In the genomic region with DNA sequence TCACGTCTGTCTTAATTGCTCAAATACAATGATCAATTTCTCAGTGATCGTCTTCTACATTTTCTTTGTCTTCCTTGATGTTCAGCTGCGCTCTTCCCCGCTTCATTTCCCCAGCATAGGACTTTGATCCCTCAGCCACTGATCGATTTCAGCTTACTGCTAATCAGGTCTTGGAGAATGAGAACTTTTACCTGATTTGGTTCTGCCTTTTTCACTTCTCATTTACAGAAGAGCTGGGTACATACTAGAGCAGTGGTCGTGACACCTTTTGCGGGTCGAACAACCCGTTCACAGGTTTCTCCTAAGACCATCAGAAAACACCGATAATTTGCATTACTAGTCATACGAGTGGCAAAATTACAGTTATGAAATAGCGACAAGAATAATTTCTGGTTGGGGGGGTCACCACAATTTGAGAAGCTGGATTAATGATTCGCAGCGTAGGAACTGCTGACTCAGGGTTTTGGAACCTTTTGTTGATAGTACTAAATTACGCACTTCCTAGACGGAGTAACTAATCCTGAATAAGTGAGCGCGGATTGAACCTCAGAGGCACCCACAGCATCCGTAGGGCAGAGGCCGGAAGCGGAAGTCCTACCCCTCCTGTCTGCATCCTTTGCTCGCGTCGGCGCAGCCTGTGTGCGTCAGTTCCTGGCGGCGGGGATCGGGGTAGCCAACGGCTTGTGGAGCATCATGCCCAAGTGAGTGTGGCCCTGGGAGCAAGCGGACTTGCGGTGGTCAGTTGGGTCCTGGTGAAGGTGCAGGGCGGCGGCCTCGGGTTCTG, we compare ENCODE assay signal across 8 mouse cellular contexts. TPM values are rescaled to one million over a fixed set of nuclear protein-coding genes. Genes with fewer than 3 reads are reported as not detected.
DNase-seq lines count a peak whose midpoint lies in the region; ATAC-seq and TF ChIP-seq lines count a peak whose summit lies in the region.

No protein-coding gene starts in this region.

- no peak for TF ChIP-seq CTCF in kidney, adult 2 months (conservative IDR thresholded peaks at IDR 0.05; ENCODE audit: insufficient read depth, insufficient read length, low read depth, low read length)
- no peak for TF ChIP-seq CTCF in spleen, adult 2 months (IDR thresholded peaks at IDR 0.05; ENCODE audit: extremely low read depth, insufficient read depth, insufficient read length, insufficient replicate concordance)

- ATAC-seq in embryonic facial prominence, embryonic 13.5 days (ENCODE audit: insufficient number of reproducible peaks, insufficient read depth, low FRiP score, low TSS enrichment, low read depth): peak; percentile 98
- peak; percentile 97 for ATAC-seq in limb, embryonic 12.5 days (ENCODE audit: insufficient number of reproducible peaks, insufficient read depth, low FRiP score, low TSS enrichment, low read depth)
- peak; percentile 97 for ATAC-seq in midbrain, embryonic 15.5 days (replicated peaks)

- H3K4me3 ChIP-seq in embryonic facial prominence, embryonic 13.5 days: peak overlapping the region; percentile 75
- H3K4me3 ChIP-seq in kidney, adult 2 months (ENCODE audit: insufficient read depth, low read depth, low read length): peak overlapping the region; percentile 100
- peak overlapping the region; percentile 86 for H3K4me3 ChIP-seq in limb, embryonic 12.5 days (replicated peaks)
- peak overlapping the region; percentile 86 for H3K4me3 ChIP-seq in midbrain, embryonic 15.5 days
- peak overlapping the region; percentile 87 for H3K4me3 ChIP-seq in spleen, adult 2 months (ENCODE audit: extremely low read depth, insufficient read depth, insufficient read length)

- H3K4me1 ChIP-seq in embryonic facial prominence, embryonic 13.5 days: peaks cover 6% of the 10 kb centered on the region; the same call in 1 of the 2 replicates
- H3K4me1 ChIP-seq in kidney, adult 2 months (ENCODE audit: control insufficient read depth, insufficient read depth, low read length): no peaks in the 10 kb centered on the region
- peaks cover 9% of the 10 kb centered on the region for H3K4me1 ChIP-seq in limb, embryonic 12.5 days (replicated peaks)
- peaks cover 13% of the 10 kb centered on the region for H3K4me1 ChIP-seq in midbrain, embryonic 15.5 days
- H3K4me1 ChIP-seq in spleen, adult 2 months (ENCODE audit: control insufficient read depth, insufficient read depth, insufficient read length): peaks cover 5% of the 10 kb centered on the region; the same call in 1 of the 2 replicates

- TF ChIP-seq POLR2A in kidney, adult 2 months (IDR thresholded peaks at IDR 0.05; ENCODE audit: low read depth, low read length): peak; percentile 46
- TF ChIP-seq POLR2A in spleen, adult 2 months (IDR thresholded peaks at IDR 0.05; ENCODE audit: low read depth, low read length): peak; percentile 38

- peaks cover 27% of the 10 kb centered on the region for H3K36me3 ChIP-seq in embryonic facial prominence, embryonic 13.5 days
- peaks cover 1% of the 10 kb centered on the region; the same call in 1 of the 2 replicates for H3K36me3 ChIP-seq in kidney, adult 2 months (ENCODE audit: control insufficient read depth, insufficient read depth, low read length)
- peaks cover 29% of the 10 kb centered on the region for H3K36me3 ChIP-seq in limb, embryonic 12.5 days
- H3K36me3 ChIP-seq in midbrain, embryonic 15.5 days (replicated peaks): peaks cover 19% of the 10 kb centered on the region
- peaks cover 11% of the 10 kb centered on the region for H3K36me3 ChIP-seq in spleen, adult 2 months (ENCODE audit: control insufficient read depth, insufficient read depth, low read length)

- 2% methylated on average over 35 of the region's 35 CpGs for WGBS in embryonic facial prominence, embryonic 13.5 days
- WGBS in kidney, adult 2 months: 1% methylated on average over 35 of the region's 35 CpGs
- WGBS in limb, embryonic 12.5 days: 3% methylated on average over 35 of the region's 35 CpGs
- 2% methylated on average over 35 of the region's 35 CpGs for WGBS in midbrain, embryonic 15.5 days
- 2% methylated on average over 35 of the region's 35 CpGs for WGBS in spleen, adult 2 months

- H3K9ac ChIP-seq in embryonic facial prominence, embryonic 13.5 days: peak overlapping the region; percentile 83
- H3K9ac ChIP-seq in limb, embryonic 12.5 days (replicated peaks): peak overlapping the region; percentile 83
- H3K9ac ChIP-seq in midbrain, embryonic 15.5 days: peak overlapping the region; percentile 76

- no peaks in the 10 kb centered on the region for H3K9me3 ChIP-seq in embryonic facial prominence, embryonic 13.5 days
- no peaks in the 10 kb centered on the region for H3K9me3 ChIP-seq in limb, embryonic 12.5 days
- H3K9me3 ChIP-seq in midbrain, embryonic 15.5 days: no peaks in the 10 kb centered on the region

- H3K4me2 ChIP-seq in embryonic facial prominence, embryonic 13.5 days: peak overlapping the region; percentile 80
- peak overlapping the region; percentile 86 for H3K4me2 ChIP-seq in limb, embryonic 12.5 days
- peak overlapping the region; percentile 66 for H3K4me2 ChIP-seq in midbrain, embryonic 15.5 days

- DNase-seq in 3134 (ENCODE audit: extremely low read depth, insufficient read length, low spot score): peak; percentile 93
- peak; percentile 97 for DNase-seq in adrenal gland, postnatal 36 days
- DNase-seq in heart, adult 18-20 months: peak; percentile 98 to 99
- DNase-seq in kidney, adult 2 months: peak; percentile 99
- peak; percentile 92 to 95 for DNase-seq in spleen, adult 2 months (ENCODE audit: low read depth in 1 of 2, low spot score in 2 of 2)

- H3K27ac ChIP-seq in embryonic facial prominence, embryonic 13.5 days: peak overlapping the region; percentile 69
- H3K27ac ChIP-seq in kidney, adult 2 months (ENCODE audit: insufficient read depth, low read depth, low read length): peak overlapping the region; percentile 82
- H3K27ac ChIP-seq in limb, embryonic 12.5 days: peak overlapping the region; percentile 41; the same call in 1 of the 2 replicates
- peak overlapping the region; percentile 75 for H3K27ac ChIP-seq in midbrain, embryonic 15.5 days
- H3K27ac ChIP-seq in spleen, adult 2 months (ENCODE audit: insufficient read depth, low read length): peak overlapping the region; percentile 56

- peaks cover 3% of the 10 kb centered on the region; the same call in 1 of the 2 replicates for H3K27me3 ChIP-seq in embryonic facial prominence, embryonic 13.5 days
- no peaks in the 10 kb centered on the region for H3K27me3 ChIP-seq in kidney, adult 2 months (replicated peaks; ENCODE audit: control insufficient read depth, insufficient read depth, low read length)
- peaks cover 5% of the 10 kb centered on the region; the same call in 1 of the 2 replicates for H3K27me3 ChIP-seq in limb, embryonic 12.5 days
- no peaks in the 10 kb centered on the region; the same call in 1 of the 2 replicates for H3K27me3 ChIP-seq in midbrain, embryonic 15.5 days (replicated peaks)
- no peaks in the 10 kb centered on the region for H3K27me3 ChIP-seq in spleen, adult 2 months (ENCODE audit: control insufficient read depth, insufficient read depth, low read length)

RNA-seq across cellular contexts. Expression of gene Snrpc, which starts 1.7 kb away (rescaled TPM):
- total RNA-seq in adrenal gland, postnatal 36 days (2021): 10 to 100 TPM; 84.2 to 85.8 TPM
- polyA plus RNA-seq in embryonic facial prominence, embryonic 13.5 days (2015; fragmentation: Nextera tagmentation; extraction: Ambion mirVana): 326 and 362 TPM in 2 replicates
- 10 to 100 TPM; 46.0 to 50.6 TPM for total RNA-seq in heart, adult 18-20 months (2021)
- polyA plus RNA-seq in kidney, adult 2 months (2012; rRNA removed): 55.8 and 61.2 TPM in 2 replicates
- polyA plus RNA-seq in limb, embryonic 12.5 days (2016; fragmentation: Nextera tagmentation; extraction: Ambion mirVana): 364 and 379 TPM in 2 replicates
- 204 and 212 TPM in 2 replicates for polyA plus RNA-seq in midbrain, embryonic 15.5 days (2015; fragmentation: Nextera tagmentation; extraction: Ambion mirVana)
- 63.5 and 104 TPM in 2 replicates for polyA plus RNA-seq in spleen, adult 2 months (2012; rRNA removed)

RNA-seq across cellular contexts. Expression of gene Uhrf1bp1, which starts 16.6 kb away (rescaled TPM):
- 10 to 100 TPM; 26.8 to 33.4 TPM for total RNA-seq in adrenal gland, postnatal 36 days (2021)
- 6.5 and 7.1 TPM in 2 replicates for polyA plus RNA-seq in embryonic facial prominence, embryonic 13.5 days (2015; fragmentation: Nextera tagmentation; extraction: Ambion mirVana)
- total RNA-seq in heart, adult 18-20 months (2021): 10 to 100 TPM; 16.8 to 20.6 TPM
- 8.0 and 9.6 TPM in 2 replicates for polyA plus RNA-seq in kidney, adult 2 months (2012; rRNA removed)
- polyA plus RNA-seq in limb, embryonic 12.5 days (2016; fragmentation: Nextera tagmentation; extraction: Ambion mirVana): 9.3 and 10.3 TPM in 2 replicates
- polyA plus RNA-seq in midbrain, embryonic 15.5 days (2015; fragmentation: Nextera tagmentation; extraction: Ambion mirVana): 7.0 and 7.1 TPM in 2 replicates
- 2.5 and 3.4 TPM in 2 replicates for polyA plus RNA-seq in spleen, adult 2 months (2012; rRNA removed)

RNA-seq across cellular contexts. Expression of gene D17Wsu92e, which starts 19.2 kb away (rescaled TPM):
- 100 to 1,000 TPM; 160 to 185 TPM for total RNA-seq in adrenal gland, postnatal 36 days (2021)
- 18.3 and 20.2 TPM in 2 replicates for polyA plus RNA-seq in embryonic facial prominence, embryonic 13.5 days (2015; fragmentation: Nextera tagmentation; extraction: Ambion mirVana)
- 100 to 1,000 TPM; 138 to 145 TPM for total RNA-seq in heart, adult 18-20 months (2021)
- 162 and 189 TPM in 2 replicates for polyA plus RNA-seq in kidney, adult 2 months (2012; rRNA removed)
- polyA plus RNA-seq in limb, embryonic 12.5 days (2016; fragmentation: Nextera tagmentation; extraction: Ambion mirVana): 18.2 and 18.6 TPM in 2 replicates
- polyA plus RNA-seq in midbrain, embryonic 15.5 days (2015; fragmentation: Nextera tagmentation; extraction: Ambion mirVana): 10.9 and 11.4 TPM in 2 replicates
- 63.8 and 64.6 TPM in 2 replicates for polyA plus RNA-seq in spleen, adult 2 months (2012; rRNA removed)

Comparison
In these comparisons a context has a peak if more than half of its experiments do, and no peak if none do; other contexts are left out.
1. Peak in every context shown above with its lines: DNase-seq, ATAC-seq, H3K4me3 ChIP-seq and H3K27ac ChIP-seq.